Mouse (Mus musculus): ENCODE measurements around the gene Dusp5.
A peak's percentile ranks its signal among the peaks of the same experiment; 100 is the strongest.

The Dusp5 gene

DNA sequence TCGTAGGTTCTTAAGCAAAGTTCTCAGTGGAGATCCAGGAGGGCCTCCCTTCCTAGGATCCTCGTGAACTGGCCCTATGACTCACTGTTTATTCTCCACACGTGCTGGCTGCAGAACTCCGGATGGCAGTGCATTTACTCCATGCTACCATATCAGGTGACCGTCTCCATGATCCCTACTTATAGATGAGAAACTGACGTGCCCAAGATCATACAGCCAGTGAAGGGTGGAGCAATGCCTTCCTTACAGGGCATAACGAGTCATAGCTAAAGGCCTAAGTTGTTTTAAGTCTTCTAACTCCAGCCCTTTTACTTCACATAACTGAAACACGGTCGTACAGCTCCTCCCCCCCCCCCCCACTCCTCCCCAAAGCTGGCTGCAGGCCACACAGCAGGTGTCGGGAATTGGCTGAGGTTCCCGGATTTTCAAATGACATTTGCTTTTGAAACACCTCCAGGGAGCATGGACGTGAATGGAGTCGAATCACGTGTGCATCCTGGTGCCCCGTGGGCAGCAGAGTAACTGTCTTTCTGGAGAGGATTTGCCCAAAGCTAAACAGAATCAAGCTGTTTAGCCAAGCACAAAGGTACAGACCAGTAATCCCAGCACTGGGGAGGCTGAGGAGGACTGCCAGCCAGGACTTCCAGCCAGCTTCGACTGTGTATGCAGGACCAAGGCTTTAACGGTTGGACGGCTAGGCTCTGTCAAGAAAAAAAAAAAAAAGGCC is 11.4 kb upstream of the Dusp5 start:
- ATAC-seq (ENCODE audit: low TSS enrichment) = no peak

GRCm38 (mm10) chr19:53519549-53519948 is 9.4 kb upstream of the Dusp5 start:
- no peak for ATAC-seq (ENCODE audit: low TSS enrichment)

- ATAC-seq (ENCODE audit: low TSS enrichment) = no peak
These were observed 8.9 kb upstream of the Dusp5 start for GRCm38 (mm10) chr19:53519981-53520380.

DNA sequence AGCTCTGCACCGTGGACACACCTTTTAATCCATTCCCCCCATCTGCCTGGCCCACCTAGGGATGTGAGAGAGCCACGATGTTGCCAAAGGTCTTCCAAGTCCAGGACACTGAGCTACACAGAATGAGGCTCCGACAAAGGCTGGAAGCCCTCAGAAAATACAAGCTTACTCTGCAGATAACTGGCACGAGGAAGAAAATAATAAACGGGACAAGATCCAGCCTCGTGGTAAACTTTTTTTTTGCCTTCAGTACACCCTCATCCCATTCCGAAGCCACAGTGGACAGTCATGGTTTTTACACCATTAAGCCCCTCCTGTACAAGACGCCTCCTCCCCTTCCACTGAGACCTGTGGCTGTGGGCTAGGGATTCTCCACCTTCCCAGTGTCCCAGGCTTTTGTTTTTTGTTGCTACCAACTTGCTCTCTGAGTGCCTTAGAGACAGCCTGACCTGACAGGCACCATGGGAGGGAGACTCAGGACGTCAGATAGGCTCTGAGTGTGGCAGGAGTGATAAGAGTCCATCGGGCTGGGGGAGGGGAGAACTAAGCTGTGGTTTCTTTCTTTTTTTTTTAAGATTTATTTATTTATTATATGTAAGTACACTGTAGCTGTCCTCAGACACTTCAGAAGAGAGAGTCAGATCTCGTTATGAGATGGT is 7.6 kb upstream of the Dusp5 start:
- no peak for ATAC-seq (ENCODE audit: low TSS enrichment)

DNA sequence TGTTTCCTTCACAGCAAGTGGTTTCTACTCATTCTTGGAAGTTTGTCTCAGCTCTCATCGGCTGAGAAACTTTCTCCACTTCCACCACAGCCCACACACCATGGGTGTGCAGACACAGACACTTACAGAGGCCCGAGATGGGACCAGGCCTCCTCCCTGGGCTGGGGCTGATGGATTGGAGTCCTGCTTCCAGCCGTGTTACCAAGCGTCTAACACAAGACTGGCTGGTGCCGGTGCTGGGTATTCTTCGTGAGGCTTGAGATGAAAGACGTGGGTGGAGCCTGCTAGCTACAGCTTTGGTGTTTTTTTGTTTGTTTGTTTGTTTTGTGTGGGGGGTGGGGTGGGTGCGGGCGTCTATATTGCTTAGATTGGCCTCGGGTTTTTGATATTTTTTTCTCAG is 1.4 kb upstream of the Dusp5 start:
- ATAC-seq (ENCODE audit: low TSS enrichment) = no peak

DNA sequence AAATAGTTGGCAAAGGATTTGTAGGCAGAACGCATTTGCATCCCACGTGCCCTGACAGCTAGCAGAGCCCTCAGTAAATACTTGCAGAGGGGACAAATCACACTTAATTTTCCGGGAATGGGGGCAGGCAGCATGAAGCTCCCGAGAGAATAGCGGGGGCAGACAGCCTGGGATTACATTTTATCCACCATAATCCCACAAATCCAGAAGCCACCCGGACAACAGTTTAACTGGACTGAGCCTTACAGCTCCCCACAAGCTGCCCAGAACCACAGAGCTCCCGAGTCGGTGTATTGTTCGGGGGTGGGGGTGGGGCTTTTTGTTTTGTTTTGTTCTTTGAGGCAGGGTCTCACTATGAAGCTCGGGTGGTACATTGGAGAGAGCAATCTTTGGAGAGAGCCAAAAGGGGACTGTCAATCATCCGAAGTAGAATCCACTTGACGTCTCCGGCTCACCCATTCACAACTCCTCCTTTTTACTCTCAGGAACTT is 733 bp upstream of the Dusp5 start:
- no peak for ATAC-seq (ENCODE audit: low TSS enrichment)

- no peak for ATAC-seq (ENCODE audit: low TSS enrichment)
These were observed 471 bp downstream of the Dusp5 start for GRCm38 (mm10) chr19:53529455-53529704.

DNA sequence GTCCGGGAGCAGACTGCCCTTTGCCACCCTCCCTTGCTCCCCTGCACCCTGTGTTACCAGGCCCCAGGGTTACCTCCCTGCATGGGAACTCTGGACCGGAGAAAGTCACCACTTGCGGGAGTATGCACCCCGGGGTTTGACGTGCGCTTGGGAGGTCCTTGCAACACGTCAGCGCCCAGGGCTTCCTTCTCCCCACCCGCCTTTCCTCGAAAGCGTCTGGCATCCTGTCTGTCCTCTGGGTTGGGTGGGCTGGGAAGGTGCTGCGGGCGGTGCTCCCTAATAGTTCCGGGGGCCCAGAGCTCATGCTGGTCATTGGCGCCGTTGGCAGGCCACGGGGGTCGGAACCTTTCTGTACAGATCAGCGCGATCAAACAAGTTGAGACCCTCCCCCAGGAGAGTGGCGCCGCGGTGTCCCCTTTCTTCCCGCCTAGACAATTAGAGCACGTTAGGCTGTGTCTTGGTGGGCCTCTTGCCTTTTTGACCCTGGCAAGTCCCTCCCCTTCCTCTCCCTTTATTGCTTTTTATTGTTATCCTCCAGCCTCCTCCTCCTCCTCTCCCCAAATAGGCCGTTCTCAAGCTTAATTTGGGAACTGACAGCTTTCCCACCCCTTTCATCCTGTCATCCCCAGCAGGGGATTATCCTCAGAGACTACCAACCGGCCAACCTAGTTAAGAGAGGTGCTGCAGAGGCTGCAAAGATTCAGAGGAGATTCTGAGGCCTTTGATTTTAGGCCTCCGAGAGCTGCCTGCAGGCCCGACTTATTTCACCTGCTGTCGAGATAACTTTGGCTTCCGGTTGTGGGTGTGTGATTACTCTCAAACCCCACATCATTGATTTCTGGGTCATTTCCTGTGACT is 1.0 kb downstream of the Dusp5 start:
- peak; percentile 20; the same call in 1 of the 2 replicates for ATAC-seq (ENCODE audit: low TSS enrichment)

DNA sequence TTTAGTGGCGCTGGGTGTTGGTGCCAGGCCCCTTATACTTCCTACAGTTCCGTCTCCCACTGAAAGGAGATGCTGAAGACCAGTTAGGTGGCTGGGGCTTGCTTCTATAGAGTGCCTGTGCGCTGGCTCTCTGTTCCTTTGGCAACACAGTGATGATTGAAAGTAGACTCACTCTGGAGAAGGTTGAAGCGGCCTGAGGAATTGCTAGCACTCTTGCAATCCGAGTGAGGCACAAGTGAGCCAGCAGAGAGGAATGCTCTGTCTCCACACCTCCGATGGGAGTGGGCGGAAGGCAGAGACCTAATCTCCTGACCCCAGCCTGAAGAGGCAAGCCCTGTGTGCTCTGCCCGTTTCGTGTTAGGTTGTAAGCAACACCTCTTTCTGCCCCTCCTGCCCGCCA is 2.5 kb downstream of the Dusp5 start:
- ATAC-seq (ENCODE audit: low TSS enrichment) = peak; percentile 11; the same call in 1 of the 2 replicates

DNA sequence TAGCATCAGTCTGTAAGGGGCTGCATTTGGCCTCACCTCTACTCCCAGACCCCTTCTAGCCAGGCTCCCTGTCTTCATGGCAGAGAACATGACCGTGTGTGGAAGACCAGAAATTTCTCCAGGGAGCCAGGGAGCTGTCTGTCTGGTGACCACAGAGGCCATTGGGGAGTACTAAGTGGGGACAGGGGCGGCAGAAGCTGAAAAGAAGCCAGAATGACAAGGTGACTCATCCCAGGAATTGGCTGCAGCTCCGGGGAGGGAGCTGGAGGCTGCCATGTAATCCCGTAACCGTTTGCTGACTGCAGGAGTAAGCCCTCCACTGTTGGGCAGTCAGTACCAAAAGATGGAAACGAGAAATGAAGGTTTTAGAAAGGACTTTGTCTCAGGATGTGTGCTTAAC is 3.1 kb downstream of the Dusp5 start:
- no peak for ATAC-seq (ENCODE audit: low TSS enrichment)

GRCm38 (mm10) chr19:53532676-53533075 is 3.8 kb downstream of the Dusp5 start:
- ATAC-seq (ENCODE audit: low TSS enrichment) = no peak

DNA sequence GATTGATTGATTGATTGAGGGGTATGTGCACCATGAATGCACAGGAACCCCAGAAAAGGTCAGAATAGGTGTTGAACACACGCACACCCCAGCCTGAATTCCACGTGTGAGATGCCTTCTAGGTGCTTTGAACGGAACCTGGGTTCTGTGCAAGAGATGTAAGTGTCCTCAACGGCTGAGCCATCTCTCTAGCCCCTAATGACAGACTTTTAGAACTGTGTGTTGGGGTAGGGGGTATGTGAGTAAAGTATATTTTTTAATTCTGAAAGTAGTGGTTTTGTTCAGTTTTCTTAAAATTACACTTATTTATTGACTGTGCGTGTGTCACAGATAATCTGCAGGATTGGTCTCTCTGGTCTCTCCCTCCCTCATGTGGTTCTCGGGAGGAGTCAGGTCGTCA is 4.3 kb downstream of the Dusp5 start:
- ATAC-seq (ENCODE audit: low TSS enrichment) = no peak

GRCm38 (mm10) chr19:53533810-53534601 is 5.1 kb downstream of the Dusp5 start:
- ATAC-seq (ENCODE audit: low TSS enrichment) = no peak

GRCm38 (mm10) chr19:53534757-53535410 is 6.0 kb downstream of the Dusp5 start:
- ATAC-seq (ENCODE audit: low TSS enrichment) = no peak

DNA sequence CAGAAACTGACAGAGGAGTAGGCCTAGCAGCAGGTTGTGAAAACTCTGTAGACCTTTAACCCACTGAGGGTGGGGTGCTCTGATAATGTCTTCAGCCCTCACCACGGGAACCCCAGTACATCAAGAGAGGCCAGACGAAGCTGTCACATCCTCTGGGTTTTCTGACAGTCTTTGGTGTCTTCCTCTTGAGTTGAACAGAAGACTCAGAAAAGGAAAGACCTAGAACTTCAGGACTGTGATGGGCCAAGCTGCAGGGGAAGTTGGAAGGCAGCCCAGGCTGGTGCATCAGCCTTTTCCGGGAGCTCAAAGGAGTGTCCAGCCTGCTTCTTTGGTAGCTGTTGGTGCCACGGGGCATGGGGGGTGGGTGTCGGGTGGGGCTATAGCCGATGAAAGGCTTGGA is 6.5 kb downstream of the Dusp5 start:
- no peak for ATAC-seq (ENCODE audit: low TSS enrichment)

DNA sequence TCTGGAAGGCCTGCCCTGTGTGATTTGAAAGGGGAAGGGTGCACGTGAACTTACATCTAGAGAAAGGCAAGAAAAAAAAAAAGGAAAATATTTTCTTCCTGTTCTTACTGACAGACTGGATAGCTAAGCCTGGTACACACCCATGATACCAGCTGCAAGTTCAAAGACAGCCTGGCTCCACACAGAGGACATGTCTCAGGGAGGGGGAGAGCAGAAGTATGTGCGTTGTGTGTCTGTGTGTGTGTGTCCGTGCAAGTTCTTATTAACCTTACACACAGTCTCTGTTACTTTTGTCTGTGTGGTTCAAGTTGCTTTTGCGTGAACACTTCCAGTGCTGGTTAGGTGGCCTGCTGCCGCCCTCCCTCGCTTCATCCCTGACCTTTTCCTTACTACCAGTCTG is 7.3 kb downstream of the Dusp5 start:
- no peak for ATAC-seq (ENCODE audit: low TSS enrichment)

GRCm38 (mm10) chr19:53536731-53537666 is 8.1 kb downstream of the Dusp5 start:
- ATAC-seq (ENCODE audit: low TSS enrichment) = peak; percentile 20

GRCm38 (mm10) chr19:53538024-53538423 is 9.1 kb downstream of the Dusp5 start:
- ATAC-seq (ENCODE audit: low TSS enrichment) = peak; percentile 80

DNA sequence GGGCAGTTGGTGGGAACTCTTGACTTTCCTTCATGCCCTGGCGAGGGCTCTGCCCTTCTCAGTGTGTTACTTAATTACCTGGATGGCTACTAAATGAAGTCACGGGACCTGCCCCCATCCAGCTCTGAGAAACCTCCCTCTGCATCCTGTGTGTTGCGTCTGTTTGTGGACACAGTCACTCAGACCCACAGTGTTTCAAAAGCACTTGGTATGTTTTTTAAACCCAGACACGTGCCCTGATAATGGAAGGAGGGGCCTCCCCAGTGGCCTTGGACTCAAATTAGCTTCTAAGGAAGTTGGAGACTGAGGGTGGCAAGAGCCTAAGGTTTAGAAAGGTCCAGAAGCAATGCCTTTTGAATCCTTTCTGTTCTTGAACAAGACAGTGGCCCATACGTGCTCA is 9.9 kb downstream of the Dusp5 start:
- no peak for ATAC-seq (ENCODE audit: low TSS enrichment)

- ATAC-seq (ENCODE audit: low TSS enrichment) = no peak
These were observed 10.4 kb downstream of the Dusp5 start for GRCm38 (mm10) chr19:53539296-53539695.

All from frontal cortex, adult (tissue).